Mouse (Mus musculus) heart, adult 2 months (tissue): ENCODE measurements at regions not wholly inside any gene's neighbourhood (a gene's known extent, or its start where the extent isn't known, plus 50 kb on each side); places are given as distances from the start of the nearest gene placed in this dataset.

Experiments
- EP300 ChIP-seq: fragments of 200-500 bp; IDR thresholded peaks from 2 replicates; pipeline ENCODE4 v1.6.1; 2011; ENCODE audit warnings: low read depth, low read length, control low read depth; ENCODE audit not compliant: insufficient read depth
- POLR2A ChIP-seq: fragments of 200-500 bp; IDR thresholded peaks from 2 replicates; pipeline ENCODE4 v1.6.1; 2011; ENCODE audit warnings: mild to moderate bottlenecking, low read depth, low read length, control low read depth; ENCODE audit not compliant: insufficient read depth

- TF ChIP-seq POLR2A (no peak), EP300 (no peak)
Observed at GRCm38 (mm10) chr4:153018138-153018921, 464.3 kb downstream of the Ajap1 start.
